Mouse (Mus musculus) midbrain, embryonic 14.5 days (tissue): ENCODE results near the gene Pigk. TPM values are rescaled to one million over a fixed set of nuclear protein-coding genes. Genes with fewer than 3 reads are reported as not detected.

Experiments
- ATAC-seq: fragments of 200-750 bp; cut with Nextera tagmentation; 2 replicates; pipeline ENCODE4 v1.8.0; 2017; ENCODE audit warnings: moderate number of reproducible peaks, moderate library complexity; ENCODE audit not compliant: low FRiP score, low TSS enrichment
- DNase-seq: peaks from one replicate; pipeline ENCODE4 v3.0.0-alpha.2; 2015
- H3K27ac ChIP-seq: fragments of 300-500 bp; sonication (generic); replicated peaks from 2 replicates; pipeline ENCODE4 v1.5.1; 2014; ENCODE audit warnings: mild to moderate bottlenecking, low read depth, low read length, moderate library complexity
- H3K27me3 ChIP-seq: fragments of 300-500 bp; sonication (generic); 2 replicates; pipeline ENCODE4 v1.6.1; 2014; ENCODE audit warnings: low read length, control low read depth, mixed read lengths; ENCODE audit not compliant: control insufficient read depth, insufficient read depth
- H3K36me3 ChIP-seq: fragments of 300-500 bp; sonication (generic); 2 replicates; pipeline ENCODE4 v1.6.1; 2014; ENCODE audit warnings: low read length, control low read depth; ENCODE audit not compliant: control insufficient read depth, insufficient read depth
- H3K4me1 ChIP-seq: fragments of 300-500 bp; sonication (generic); 2 replicates; pipeline ENCODE4 v1.6.1; 2014; ENCODE audit warnings: mild to moderate bottlenecking, antibody characterized with exemption, low read length, control low read depth; ENCODE audit not compliant: control insufficient read depth, insufficient read depth
- H3K4me2 ChIP-seq: fragments of 300-500 bp; sonication (generic); 2 replicates; pipeline ENCODE4 v1.6.1; 2014; ENCODE audit warnings: mild to moderate bottlenecking, low read length, moderate library complexity
- H3K4me3 ChIP-seq: fragments of 300-500 bp; sonication (generic); replicated peaks from 2 replicates; pipeline ENCODE4 v1.5.1; 2014; ENCODE audit warnings: low read depth, low read length
- H3K9ac ChIP-seq: fragments of 300-500 bp; sonication (generic); replicated peaks from 2 replicates; pipeline ENCODE4 v1.6.1; 2014; ENCODE audit warnings: mild to moderate bottlenecking, low read length, moderate library complexity
- H3K9me3 ChIP-seq: fragments of 300-500 bp; sonication (generic); 2 replicates; pipeline ENCODE4 v1.6.1; 2016; ENCODE audit warnings: low read length, control low read depth, mixed read lengths; ENCODE audit not compliant: control insufficient read depth
- WGBS: fragments of 180-500 bp; shearing (Covaris S2); extraction: QIAGEN DNeasy Blood & Tissue Kit; methylation state at CpG from one replicate; pipeline ENCODE4 v1.1.7; 2014; 5-methylcytosine and 5-hydroxymethylcytosine counted together
- polyA plus RNA-seq: library from polyadenylated mRNA; unstranded; fragments of >200 nt; fragmentation: Nextera tagmentation; extraction: Ambion mirVana; gene quantifications from 2 replicates; pipeline ENCODE4 v1.2.1, GENCODE M21; 2014

The Pigk gene
- polyA plus RNA-seq, 1 experiment from 2014 or later = 50.6 TPM

- H3K27me3 ChIP-seq = no peaks in the 10 kb centered on the region
- 94% methylated on average over 10 of the region's 10 CpGs for WGBS
- H3K36me3 ChIP-seq = no peaks in the 10 kb centered on the region
- H3K27ac ChIP-seq = no peak overlapping the region
- H3K9me3 ChIP-seq = no peaks in the 10 kb centered on the region
- no peak overlapping the region for H3K4me3 ChIP-seq
- no peaks in the 10 kb centered on the region for H3K4me1 ChIP-seq
- H3K4me2 ChIP-seq = no peak overlapping the region
- ATAC-seq (no peak), DNase-seq (no peak)
- H3K9ac ChIP-seq = no peak overlapping the region
These were observed 199.2 kb downstream of the Pigk start for GRCm38 (mm10) chr3:152913150-152913549.

GRCm38 (mm10) chr3:152913625-152914024 lies 199.7 kb downstream of the Pigk start:
- DNase-seq (no peak), ATAC-seq (no peak)
- Histone ChIP-seq H3K4me2 (no peak overlapping the region), H3K9ac (no peak overlapping the region), H3K27ac (no peak overlapping the region), H3K27me3 (no peaks in the 10 kb centered on the region), H3K36me3 (no peaks in the 10 kb centered on the region), H3K4me3 (no peak overlapping the region), H3K4me1 (no peaks in the 10 kb centered on the region), H3K9me3 (no peaks in the 10 kb centered on the region)
- 97% methylated on average over 3 of the region's 3 CpGs for WGBS

- 90% methylated on average over 6 of the region's 6 CpGs for WGBS
- H3K9me3 ChIP-seq = no peaks in the 10 kb centered on the region
- H3K27ac ChIP-seq = no peak overlapping the region
- H3K9ac ChIP-seq = no peak overlapping the region
- H3K27me3 ChIP-seq = no peaks in the 10 kb centered on the region
- H3K4me1 ChIP-seq = no peaks in the 10 kb centered on the region
- H3K36me3 ChIP-seq = no peaks in the 10 kb centered on the region
- DNase-seq (no peak), ATAC-seq (no peak)
- H3K4me2 ChIP-seq = no peak overlapping the region
- H3K4me3 ChIP-seq = no peak overlapping the region
These were observed 200.5 kb downstream of the Pigk start for GRCm38 (mm10) chr3:152914376-152914775.

- no peak for ATAC-seq
- WGBS = 82% methylated on average over 8 of the region's 8 CpGs
These were observed 203.7 kb downstream of the Pigk start for GRCm38 (mm10) chr3:152917579-152917978.

GRCm38 (mm10) chr3:152919101-152919500 lies 205.2 kb downstream of the Pigk start:
- Histone ChIP-seq H3K27ac (no peak overlapping the region), H3K9me3 (no peaks in the 10 kb centered on the region), H3K4me3 (no peak overlapping the region), H3K4me1 (peaks cover 3% of the 10 kb centered on the region; the same call in 1 of the 2 replicates), H3K27me3 (no peaks in the 10 kb centered on the region), H3K36me3 (no peaks in the 10 kb centered on the region), H3K9ac (no peak overlapping the region), H3K4me2 (no peak overlapping the region)
- WGBS = 77% methylated on average over 10 of the region's 10 CpGs
- DNase-seq (no peak), ATAC-seq (no peak)

More at GRCm38 (mm10) chr3:152917579-152917978, 203.7 kb downstream of the Pigk start:
- no peaks in the 10 kb centered on the region for H3K36me3 ChIP-seq
- no peak overlapping the region for H3K27ac ChIP-seq
- no peak overlapping the region for H3K4me3 ChIP-seq
- no peaks in the 10 kb centered on the region for H3K4me1 ChIP-seq
- no peak overlapping the region for H3K4me2 ChIP-seq
- DNase-seq = no peak
- H3K9ac ChIP-seq = no peak overlapping the region
- H3K9me3 ChIP-seq = no peaks in the 10 kb centered on the region
- H3K27me3 ChIP-seq = no peaks in the 10 kb centered on the region

GRCm38 (mm10) chr3:152920365-152920764 lies 206.5 kb downstream of the Pigk start:
- H3K9me3 ChIP-seq = no peaks in the 10 kb centered on the region
- ATAC-seq = no peak
- WGBS = 84% methylated on average over 3 of the region's 3 CpGs

GRCm38 (mm10) chr3:152923530-152923929 lies 209.6 kb downstream of the Pigk start:
- DNase-seq = peak; percentile 37
- no peak overlapping the region for H3K4me3 ChIP-seq
- no peak for ATAC-seq
- no peak overlapping the region for H3K27ac ChIP-seq
- peaks cover 13% of the 10 kb centered on the region; the same call in 1 of the 2 replicates for H3K4me1 ChIP-seq
- H3K9me3 ChIP-seq = no peaks in the 10 kb centered on the region
- no peaks in the 10 kb centered on the region for H3K27me3 ChIP-seq
- no peak overlapping the region for H3K4me2 ChIP-seq
- 77% methylated on average over 15 of the region's 15 CpGs for WGBS
- H3K9ac ChIP-seq = no peak overlapping the region
- H3K36me3 ChIP-seq = no peaks in the 10 kb centered on the region

More at GRCm38 (mm10) chr3:152920365-152920764, 206.5 kb downstream of the Pigk start:
- Histone ChIP-seq H3K4me2 (no peak overlapping the region), H3K27ac (no peak overlapping the region), H3K4me1 (peaks cover 6% of the 10 kb centered on the region; the same call in 1 of the 2 replicates), H3K4me3 (no peak overlapping the region), H3K27me3 (no peaks in the 10 kb centered on the region), H3K36me3 (no peaks in the 10 kb centered on the region), H3K9ac (no peak overlapping the region)
- DNase-seq = no peak

- WGBS = 91% methylated on average over 8 of the region's 8 CpGs
- ATAC-seq = no peak
- no peak overlapping the region for H3K9ac ChIP-seq
- H3K27me3 ChIP-seq = no peaks in the 10 kb centered on the region
- H3K4me3 ChIP-seq = no peak overlapping the region
- no peaks in the 10 kb centered on the region for H3K9me3 ChIP-seq
- H3K36me3 ChIP-seq = no peaks in the 10 kb centered on the region
- H3K4me1 ChIP-seq = peaks cover 17% of the 10 kb centered on the region; the same call in 1 of the 2 replicates
- no peak for DNase-seq
- no peak overlapping the region for H3K27ac ChIP-seq
- H3K4me2 ChIP-seq = no peak overlapping the region
These were observed 211.5 kb downstream of the Pigk start for GRCm38 (mm10) chr3:152925364-152925763.

GRCm38 (mm10) chr3:152926166-152926565 lies 212.3 kb downstream of the Pigk start:
- H3K4me1 ChIP-seq = peaks cover 17% of the 10 kb centered on the region; the same call in 1 of the 2 replicates
- WGBS = 79% methylated on average over 4 of the region's 4 CpGs
- H3K9ac ChIP-seq = no peak overlapping the region
- no peak overlapping the region for H3K4me3 ChIP-seq
- no peaks in the 10 kb centered on the region for H3K9me3 ChIP-seq
- H3K27me3 ChIP-seq = no peaks in the 10 kb centered on the region
- H3K27ac ChIP-seq = no peak overlapping the region
- ATAC-seq = no peak
- DNase-seq = no peak
- no peak overlapping the region for H3K4me2 ChIP-seq
- H3K36me3 ChIP-seq = no peaks in the 10 kb centered on the region
